Mouse (Mus musculus): ENCODE results near the gene Syt16. TPM values are rescaled to one million over a fixed set of nuclear protein-coding genes. Genes with fewer than 3 reads are reported as not detected.

The Syt16 gene
- total RNA-seq (2022), result 1 to 10 TPM in 2 of 4 experiments, under 1 TPM in 2; 0.26 to 3.0 (median 1.0) TPM

DNA sequence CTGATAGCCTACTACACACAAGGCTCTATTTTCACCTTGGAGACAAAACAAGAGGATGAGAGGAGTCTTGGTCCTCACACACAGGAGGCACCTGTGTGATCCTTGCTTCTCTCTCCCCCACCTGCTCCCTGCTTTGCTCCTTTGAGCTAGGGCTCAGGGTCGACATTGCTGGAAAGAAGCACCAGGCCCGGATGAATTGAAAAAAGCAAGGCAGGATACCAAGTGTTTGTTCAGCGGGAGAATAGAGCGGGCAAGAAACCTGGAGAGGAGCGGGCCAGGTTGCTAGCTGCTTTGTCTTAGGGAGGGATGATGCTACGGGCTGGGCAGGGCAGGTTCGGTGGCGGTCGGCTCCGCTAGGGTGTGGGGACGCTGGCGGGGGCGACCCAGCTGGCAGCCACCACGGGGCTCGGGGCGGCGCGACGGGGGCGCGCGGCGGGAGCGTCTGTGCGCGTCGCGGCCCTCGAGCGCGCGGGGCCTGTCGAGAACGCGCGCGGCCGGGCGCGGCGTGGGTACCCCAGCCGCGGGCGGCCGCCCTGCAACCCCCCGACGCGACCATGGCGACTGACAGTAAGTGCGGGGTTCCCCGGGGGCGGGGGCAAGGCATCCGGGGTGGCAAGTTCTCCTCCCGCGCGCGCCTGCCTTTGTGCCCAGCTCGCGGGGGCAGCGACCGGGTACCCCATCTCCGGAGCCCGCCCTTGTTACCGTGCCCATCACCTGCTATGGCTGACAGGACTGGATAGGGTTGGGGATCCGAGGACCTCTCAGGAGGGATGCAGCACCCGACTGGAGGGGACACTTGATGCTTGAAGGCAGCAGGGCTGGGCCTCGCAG lies at the start of gene Syt16:
TSS of gene Syt16 (plus strand) at position 365 of the 831 bp plus-strand sequence.
- DNase-seq, result no peak

DNA sequence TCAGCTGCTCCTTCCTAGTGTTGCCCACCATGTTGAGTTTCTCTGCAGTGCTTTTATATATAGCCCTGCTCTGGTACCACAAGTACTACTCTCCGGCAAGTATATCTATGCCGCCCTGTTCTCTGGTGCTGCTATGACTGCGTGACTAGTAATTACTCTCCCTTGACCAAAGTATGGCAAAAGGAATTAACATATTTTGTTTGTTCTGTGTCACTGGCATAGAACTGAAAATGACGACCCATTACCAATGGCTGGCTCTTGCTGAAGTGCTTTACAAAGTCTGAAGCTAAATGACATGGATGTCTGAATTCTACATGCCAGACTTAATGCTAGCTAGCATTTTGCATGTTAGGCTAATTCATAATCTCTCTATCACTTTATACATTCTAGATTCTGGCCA lies 49.0 kb upstream of the Syt16 start:
- DNase-seq, result no peak

GRCm38 (mm10) chr12:73949318-73950058 lies 48.0 kb upstream of the Syt16 start:
- DNase-seq, result peak; percentile 17

DNA sequence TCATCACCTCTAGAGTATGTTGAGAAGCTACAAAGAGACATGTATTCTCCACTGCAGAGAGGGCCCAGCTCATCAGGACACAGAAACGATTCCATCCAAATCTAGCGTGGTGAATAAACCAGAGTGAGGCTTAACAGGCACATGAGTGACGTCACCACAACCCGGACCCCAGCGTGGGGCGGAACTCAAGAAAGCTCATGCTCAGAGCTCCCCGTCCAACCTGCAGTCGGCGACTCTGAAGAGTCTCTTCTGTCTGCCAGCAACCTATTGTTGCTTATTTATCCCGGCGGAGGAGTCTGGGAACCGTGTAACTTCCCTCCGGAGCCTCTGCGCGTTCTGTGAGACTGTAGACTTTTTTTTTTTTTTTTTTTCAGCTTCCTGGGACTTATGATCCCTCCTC lies 44.6 kb upstream of the Syt16 start:
- DNase-seq, result no peak

DNA sequence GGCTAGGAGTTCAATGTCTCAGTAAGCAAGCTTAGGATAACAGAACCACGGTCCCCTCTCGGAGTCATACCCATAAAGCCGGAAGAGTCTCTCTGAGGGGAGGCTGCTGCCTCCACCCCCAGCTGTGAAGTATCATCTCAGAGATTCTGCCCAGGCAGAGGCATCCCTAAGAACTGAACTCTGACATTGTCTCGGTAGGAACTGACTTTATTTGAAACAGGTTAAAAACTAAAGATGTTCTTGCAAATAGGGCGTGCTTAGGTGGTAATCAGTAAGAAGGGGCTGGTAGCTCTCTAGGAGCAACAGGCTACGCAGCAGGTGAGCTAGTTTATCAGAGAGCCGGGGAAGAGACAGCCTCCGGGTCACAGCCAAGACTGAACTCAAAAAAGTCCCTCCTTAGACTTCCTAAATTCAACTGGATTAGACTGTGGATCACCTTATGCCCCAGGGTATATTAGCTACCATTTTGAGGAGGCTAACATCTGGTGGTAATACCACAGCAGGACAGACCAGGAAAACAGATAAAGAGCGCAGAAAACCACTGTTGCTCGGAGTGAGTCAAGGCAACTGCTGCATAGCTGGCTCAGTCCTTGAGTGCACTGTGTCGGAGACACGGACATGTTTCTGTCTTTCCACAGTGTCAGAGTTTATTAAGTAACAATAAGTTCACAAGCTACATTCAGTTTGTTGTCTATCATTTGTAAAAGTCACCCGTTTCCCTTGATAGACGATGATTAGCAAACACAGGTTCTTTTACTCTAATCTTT lies 43.9 kb upstream of the Syt16 start:
- DNase-seq, result no peak

DNA sequence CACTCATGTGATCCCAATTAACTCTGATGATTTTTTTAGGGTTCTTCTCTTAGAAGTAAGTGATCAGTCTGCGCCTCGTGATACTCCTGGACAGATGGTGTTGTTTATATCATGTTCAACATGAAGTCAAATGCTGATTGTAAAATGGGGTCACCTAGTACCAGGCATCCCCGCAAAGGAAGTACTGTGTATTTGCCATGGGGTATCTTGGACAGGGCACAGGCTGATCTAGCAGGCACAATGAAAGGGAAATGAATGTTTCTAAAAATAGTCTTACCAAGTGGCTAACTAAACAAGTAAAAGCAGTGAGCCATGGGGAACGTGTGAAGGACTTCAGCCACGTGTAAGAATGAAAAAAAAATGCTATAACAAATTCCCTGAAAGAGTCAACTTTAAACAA lies 42.7 kb upstream of the Syt16 start:
- no peak for DNase-seq

GRCm38 (mm10) chr12:73957676-73958075 lies 39.8 kb upstream of the Syt16 start:
- DNase-seq, result no peak

GRCm38 (mm10) chr12:73958830-73959229 lies 38.6 kb upstream of the Syt16 start:
- no peak for DNase-seq

- peak; percentile 96 for DNase-seq
Measured at GRCm38 (mm10) chr12:73964291-73965281, 32.9 kb upstream of the Syt16 start, which contains the start of gene Snapc1. Snapc1 (plus strand) TSS chr12:73964481.

- no peak for DNase-seq
Measured at GRCm38 (mm10) chr12:73969142-73969541, 28.3 kb upstream of the Syt16 start.

DNA sequence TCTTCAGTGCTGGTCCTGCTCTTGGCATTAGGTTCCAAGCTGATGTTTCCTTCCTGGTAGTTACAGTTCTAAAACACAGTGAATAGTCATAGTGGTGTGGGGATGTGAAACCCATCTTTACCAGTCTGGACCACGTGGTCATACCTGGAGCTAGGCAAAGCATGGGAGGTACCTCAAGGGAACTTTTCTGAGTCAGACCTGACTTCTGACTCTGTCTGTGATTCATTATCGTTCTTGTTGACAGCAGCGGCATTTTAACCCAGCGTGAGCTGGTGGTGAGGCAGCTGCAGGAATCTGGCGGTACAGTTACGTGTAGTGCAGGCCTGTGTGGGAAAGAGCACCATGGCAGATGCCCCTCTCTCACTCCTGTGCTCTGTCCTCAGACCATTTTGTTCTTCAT lies 22.9 kb upstream of the Syt16 start:
- no peak for DNase-seq

DNA sequence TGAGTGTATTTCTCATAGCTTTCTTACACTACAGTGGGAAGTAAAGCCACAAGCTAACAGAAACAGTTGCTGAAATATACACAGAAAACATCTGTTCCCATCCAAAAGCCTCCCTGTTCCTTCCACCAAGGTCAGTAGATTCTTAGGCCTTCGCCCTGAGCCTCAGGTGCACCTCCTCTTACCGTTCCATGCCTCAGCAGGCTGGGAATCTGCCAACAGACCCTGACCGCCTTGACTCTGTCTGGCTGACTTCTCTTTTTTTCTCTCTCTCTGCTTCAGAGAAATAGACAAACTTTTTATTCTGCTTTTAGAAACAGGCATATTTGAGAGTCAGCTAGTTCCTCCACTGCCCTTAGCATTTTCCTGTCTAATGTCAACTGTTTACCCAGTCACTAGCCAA lies 19.3 kb upstream of the Syt16 start:
- no peak for DNase-seq

GRCm38 (mm10) chr12:73979667-73980066 lies 17.8 kb upstream of the Syt16 start:
- no peak for DNase-seq

DNA sequence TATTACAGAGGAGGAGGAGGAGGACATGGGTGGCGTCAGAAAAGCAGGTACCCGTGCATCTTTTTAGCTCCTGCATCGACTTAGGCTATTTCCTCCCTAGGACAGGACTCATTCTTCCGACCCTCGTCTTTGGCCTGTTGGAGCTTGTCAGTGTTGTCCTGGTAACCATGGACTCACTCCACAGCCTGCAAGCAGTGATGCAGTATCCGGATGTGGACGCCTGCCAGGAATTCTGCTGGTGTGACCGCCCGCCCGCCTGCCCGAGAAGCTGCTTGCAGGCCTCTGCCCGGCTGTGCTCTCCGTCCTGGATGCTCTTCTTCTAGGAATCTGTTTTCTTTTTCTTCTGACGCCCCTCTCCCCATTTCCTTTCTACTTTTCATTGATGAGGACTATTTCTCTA lies 14.9 kb upstream of the Syt16 start:
- peak; percentile 9 for DNase-seq

DNA sequence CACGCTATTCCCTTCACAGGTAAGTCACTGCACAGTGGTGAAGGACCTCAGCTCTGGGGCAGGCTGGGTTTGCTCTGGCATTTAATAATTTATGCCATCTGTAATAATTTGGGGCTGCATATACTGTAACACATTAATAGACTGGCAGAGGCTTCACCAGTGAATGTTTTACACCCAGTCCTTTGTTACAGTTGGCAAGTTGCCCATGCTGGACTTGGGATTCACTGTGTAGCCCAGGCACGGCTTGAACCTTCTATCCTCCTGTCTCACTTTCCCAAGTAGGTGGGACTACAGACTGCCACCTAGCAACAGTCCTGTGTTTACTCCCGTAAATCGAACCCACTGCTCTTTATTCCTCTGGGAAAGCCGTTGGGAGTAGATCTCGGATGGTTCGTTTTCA lies 11.2 kb upstream of the Syt16 start:
- DNase-seq, result no peak

GRCm38 (mm10) chr12:73988393-73989008 lies 9.0 kb upstream of the Syt16 start:
- no peak for DNase-seq

DNA sequence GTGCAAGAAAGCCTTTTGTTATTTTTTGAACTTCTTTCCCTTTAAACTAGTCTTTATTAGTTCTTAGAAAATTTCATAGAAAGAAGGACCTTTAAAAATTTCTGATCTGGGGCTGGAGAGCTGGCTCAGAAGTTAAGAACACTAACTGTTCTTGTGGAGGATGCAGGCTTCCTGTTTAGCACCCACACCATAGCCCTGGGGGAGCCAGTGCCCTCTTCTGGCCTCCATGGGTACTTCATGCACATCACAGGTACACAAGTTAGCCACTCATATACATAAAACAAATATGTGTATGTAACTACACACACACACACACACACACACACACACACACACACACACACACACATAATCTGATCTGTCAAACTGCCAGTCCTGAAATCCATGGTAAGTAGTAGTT lies 7.9 kb upstream of the Syt16 start:
- no peak for DNase-seq

- no peak for DNase-seq
Measured at GRCm38 (mm10) chr12:73996906-73997296, 560 bp upstream of the Syt16 start.

DNA sequence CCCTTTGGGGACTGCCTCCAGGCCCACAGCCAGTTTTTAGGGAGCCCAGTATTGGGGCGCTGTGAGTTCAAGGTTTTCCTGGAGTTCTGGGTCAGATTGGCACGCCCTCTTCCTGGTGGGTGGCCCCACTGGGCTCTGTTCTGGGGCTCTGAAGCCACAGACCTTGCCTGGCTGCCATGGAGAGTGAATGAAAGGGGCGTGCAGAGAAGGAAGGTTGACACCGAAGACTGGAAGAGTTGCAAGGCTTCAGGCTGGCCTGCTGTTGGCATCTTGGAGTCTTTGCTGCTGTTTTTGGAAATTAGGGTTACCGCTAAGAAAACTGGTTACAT lies 631 bp downstream of the Syt16 start:
- no peak for DNase-seq

DNA sequence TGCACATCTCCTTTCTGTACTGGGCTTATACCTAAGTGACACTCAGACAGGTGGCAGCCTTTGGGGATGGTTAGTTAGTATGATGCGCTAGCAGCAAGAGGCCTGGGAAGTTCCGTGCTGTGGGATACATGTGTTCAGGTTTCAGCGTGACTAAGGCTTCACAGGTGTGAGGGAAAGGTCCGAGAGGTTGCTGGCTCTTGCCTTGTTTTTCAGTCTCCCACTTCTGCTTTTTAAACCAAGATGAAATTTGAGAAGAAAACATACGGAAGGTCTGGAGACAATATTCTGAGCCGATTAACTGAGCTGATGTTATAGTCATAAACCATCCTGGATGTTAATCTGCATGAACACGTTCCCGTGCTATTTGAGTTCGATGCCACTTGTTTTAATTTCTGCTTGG lies 5.0 kb downstream of the Syt16 start:
- no peak for DNase-seq

GRCm38 (mm10) chr12:74009448-74009911 lies 12.0 kb downstream of the Syt16 start:
- no peak for DNase-seq
